Mouse (Mus musculus): Measurements from ENCODE around the gene Lrpprc.

- TF ChIP-seq CTCF (IDR thresholded peaks at IDR 0.05; ENCODE audit: borderline replicate concordance, insufficient read depth, low read length) (no peak), POLR2A (IDR thresholded peaks at IDR 0.05; ENCODE audit: low read depth, low read length) (no peak)
Observed at GRCm38 (mm10) chr17:84687994-84688393, 102.6 kb downstream of the Lrpprc start.
